Mouse (Mus musculus): Measurements from ENCODE around the gene Il18bp.

DNA sequence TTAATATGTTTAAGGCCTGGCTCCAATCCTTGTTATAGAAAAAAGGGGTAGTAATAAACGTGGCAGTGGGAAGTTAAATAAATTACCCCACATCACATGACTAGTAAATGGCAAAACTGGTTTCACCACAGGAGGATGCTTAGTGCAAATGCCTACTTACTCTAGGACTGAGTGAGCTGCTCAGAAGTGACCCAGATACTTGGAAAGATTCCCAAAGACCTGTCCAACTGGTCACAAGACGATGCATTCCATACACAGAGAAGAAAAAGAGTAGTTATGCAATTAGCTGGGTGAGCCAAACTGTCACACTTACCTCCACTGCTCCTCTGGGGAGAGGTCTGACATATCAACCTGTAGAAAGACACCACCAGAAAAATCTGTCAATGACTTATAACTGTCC lies 23.8 kb upstream of the Il18bp start:
- TF ChIP-seq CTCF (IDR thresholded peaks at IDR 0.05; ENCODE audit: extremely low read depth, insufficient read depth, insufficient read length, insufficient replicate concordance) (no peak), POLR2A (IDR thresholded peaks at IDR 0.05; ENCODE audit: low read depth, low read length) (no peak)

Data from spleen, adult 2 months (tissue).